Mouse (Mus musculus) midbrain, embryonic 11.5 days (tissue): ENCODE measurements around the gene Mrpl1. TPM values are rescaled to one million over a fixed set of nuclear protein-coding genes. Genes with fewer than 3 reads are reported as not detected.
A peak's percentile ranks its signal among the peaks of the same experiment; 100 is the strongest.

Experiments
- ATAC-seq: fragments of 200-750 bp; cut with Nextera tagmentation; 2 replicates; pipeline ENCODE4 v1.8.0; 2017; ENCODE audit warnings: moderate TSS enrichment, moderate library complexity; ENCODE audit not compliant: low FRiP score
- DNase-seq: peaks from one replicate; pipeline ENCODE4 v3.0.0; 2015; ENCODE audit warnings: low spot score; ENCODE audit errors: missing footprints
- H3K27ac ChIP-seq: fragments of 300-500 bp; sonication (generic); 2 replicates; pipeline ENCODE4 v1.5.1; 2014; ENCODE audit warnings: low read depth, low read length
- H3K27me3 ChIP-seq: fragments of 300-500 bp; sonication (generic); 2 replicates; pipeline ENCODE4 v1.6.1; 2014; ENCODE audit warnings: mild to moderate bottlenecking, low read length, moderate library complexity, mixed read lengths; ENCODE audit not compliant: control insufficient read depth, insufficient read depth
- H3K36me3 ChIP-seq: fragments of 300-500 bp; sonication (generic); 2 replicates; pipeline ENCODE4 v1.6.1; 2014; ENCODE audit warnings: mild to moderate bottlenecking, low read length, moderate library complexity, mixed read lengths; ENCODE audit not compliant: control insufficient read depth, insufficient read depth
- H3K4me1 ChIP-seq: fragments of 300-500 bp; sonication (generic); 2 replicates; pipeline ENCODE4 v1.6.1; 2014; ENCODE audit warnings: low read length; ENCODE audit not compliant: control insufficient read depth, insufficient read depth
- H3K4me2 ChIP-seq: fragments of 300-500 bp; sonication (generic); 2 replicates; pipeline ENCODE4 v1.6.1; 2014; ENCODE audit warnings: mild to moderate bottlenecking, moderate library complexity
- H3K4me3 ChIP-seq: fragments of 300-500 bp; sonication (generic); 2 replicates; pipeline ENCODE4 v1.5.1; 2014; ENCODE audit warnings: low read depth, low read length
- H3K9ac ChIP-seq: fragments of 300-500 bp; sonication (generic); 2 replicates; pipeline ENCODE4 v1.6.1; 2014; ENCODE audit warnings: low read length
- H3K9me3 ChIP-seq: fragments of 300-500 bp; sonication (generic); 2 replicates; pipeline ENCODE4 v1.6.1; 2016; ENCODE audit warnings: low read length; ENCODE audit not compliant: control insufficient read depth
- WGBS: fragments of 180-500 bp; shearing (Covaris S2); extraction: QIAGEN DNeasy Blood & Tissue Kit; methylation state at CpG from one replicate; pipeline ENCODE4 v1.1.7; 2014; 5-methylcytosine and 5-hydroxymethylcytosine counted together
- polyA plus RNA-seq: library from polyadenylated mRNA; unstranded; fragments of >200 nt; fragmentation: Nextera tagmentation; extraction: Ambion mirVana; gene quantifications from 2 replicates; pipeline ENCODE4 v1.2.1, GENCODE M21; 2014

The Mrpl1 gene
- polyA plus RNA-seq = 22.4 and 26.3 TPM in 2 replicates

GRCm38 (mm10) chr5:96209459-96209858 lies at the start of gene Mrpl1:
Gene Mrpl1, plus strand, starts transcription at chr5:96209493.
- H3K9me3 ChIP-seq = no peaks in the 10 kb centered on the region
- DNase-seq (peak; percentile 96), ATAC-seq (peak; percentile 75)
- no peak within 1 kb of the TSS for H3K27ac ChIP-seq
- no peaks in the 10 kb centered on the region for H3K27me3 ChIP-seq
- H3K4me1 ChIP-seq = peaks cover 3% of the 10 kb centered on the region
- no peaks in the 10 kb centered on the region for H3K36me3 ChIP-seq
- H3K9ac ChIP-seq = peak within 1 kb of the TSS; percentile 87
- H3K4me2 ChIP-seq = peak within 1 kb of the TSS; percentile 78
- peak within 1 kb of the TSS; percentile 77 for H3K4me3 ChIP-seq
- 2% methylated on average over 17 of the region's 17 CpGs for WGBS

GRCm38 (mm10) chr5:96160467-96161262 lies 48.6 kb upstream of the Mrpl1 start:
- under 1% methylated on average over 47 of the region's 50 CpGs for WGBS
- peak overlapping the region; percentile 90 for H3K9ac ChIP-seq
- H3K36me3 ChIP-seq = no peaks in the 10 kb centered on the region
- peaks cover 9% of the 10 kb centered on the region; the same call in 1 of the 2 replicates for H3K4me1 ChIP-seq
- H3K27ac ChIP-seq = peak overlapping the region; percentile 98
- no peaks in the 10 kb centered on the region for H3K27me3 ChIP-seq
- peak overlapping the region; percentile 85 for H3K4me2 ChIP-seq
- H3K4me3 ChIP-seq = peak overlapping the region; percentile 77
- DNase-seq = peak; percentile 93
- H3K9me3 ChIP-seq = no peaks in the 10 kb centered on the region
- peak; percentile 8; the same call in 1 of the 2 replicates for ATAC-seq

GRCm38 (mm10) chr5:96161263-96161577 lies 48.1 kb upstream of the Mrpl1 start:
- Histone ChIP-seq H3K9ac (peak overlapping the region; percentile 90), H3K36me3 (no peaks in the 10 kb centered on the region), H3K27me3 (no peaks in the 10 kb centered on the region), H3K4me2 (peak overlapping the region; percentile 85), H3K4me1 (peaks cover 9% of the 10 kb centered on the region; the same call in 1 of the 2 replicates), H3K27ac (peak overlapping the region; percentile 98), H3K9me3 (no peaks in the 10 kb centered on the region), H3K4me3 (peak overlapping the region; percentile 77)
- DNase-seq = no peak
- WGBS = under 1% methylated on average over 45 of the region's 45 CpGs
- ATAC-seq = peak; percentile 47

- H3K27me3 ChIP-seq = no peaks in the 10 kb centered on the region
- ATAC-seq = peak; percentile 71
- H3K9ac ChIP-seq = peak overlapping the region; percentile 90
- WGBS = 0% methylated on average over 69 of the region's 114 CpGs
- H3K4me3 ChIP-seq = peak overlapping the region; percentile 77
- H3K27ac ChIP-seq = peak overlapping the region; percentile 98
- H3K9me3 ChIP-seq = no peaks in the 10 kb centered on the region
- peak; percentile 96 for DNase-seq
- H3K4me2 ChIP-seq = peak overlapping the region; percentile 85
- H3K36me3 ChIP-seq = no peaks in the 10 kb centered on the region
- peaks cover 9% of the 10 kb centered on the region; the same call in 1 of the 2 replicates for H3K4me1 ChIP-seq
Observed at GRCm38 (mm10) chr5:96161578-96162398, 47.5 kb upstream of the Mrpl1 start.

- under 1% methylated on average over 56 of the region's 56 CpGs for WGBS
- no peaks in the 10 kb centered on the region for H3K36me3 ChIP-seq
- ATAC-seq (peak; percentile 92), DNase-seq (peak; percentile 99)
- H3K9ac ChIP-seq = peak overlapping the region; percentile 90
- peak overlapping the region; percentile 85 for H3K4me2 ChIP-seq
- H3K27ac ChIP-seq = peak overlapping the region; percentile 98
- peaks cover 9% of the 10 kb centered on the region; the same call in 1 of the 2 replicates for H3K4me1 ChIP-seq
- H3K9me3 ChIP-seq = no peaks in the 10 kb centered on the region
- H3K27me3 ChIP-seq = no peaks in the 10 kb centered on the region
- H3K4me3 ChIP-seq = peak overlapping the region; percentile 77
Observed at GRCm38 (mm10) chr5:96162399-96163331, 46.6 kb upstream of the Mrpl1 start.

- H3K27me3 ChIP-seq = no peaks in the 10 kb centered on the region
- H3K36me3 ChIP-seq = no peaks in the 10 kb centered on the region
- peak overlapping the region; percentile 85 for H3K4me2 ChIP-seq
- DNase-seq (no peak), ATAC-seq (no peak)
- no peak overlapping the region for H3K27ac ChIP-seq
- H3K9ac ChIP-seq = peak overlapping the region; percentile 72; the same call in 1 of the 2 replicates
- peaks cover 9% of the 10 kb centered on the region; the same call in 1 of the 2 replicates for H3K4me1 ChIP-seq
- no peaks in the 10 kb centered on the region for H3K9me3 ChIP-seq
- H3K4me3 ChIP-seq = peak overlapping the region; percentile 77
- 3% methylated on average over 1 of the region's 1 CpGs for WGBS
Observed at GRCm38 (mm10) chr5:96163396-96164020, 45.8 kb upstream of the Mrpl1 start.

GRCm38 (mm10) chr5:96164021-96164411 lies 45.3 kb upstream of the Mrpl1 start, which contains the start of gene Cnot6l:
Gene Cnot6l, minus strand, starts transcription at chr5:96164171.
- Histone ChIP-seq H3K9ac (peak within 1 kb of the TSS; percentile 72), H3K4me2 (peak within 1 kb of the TSS; percentile 85), H3K27ac (no peak within 1 kb of the TSS), H3K36me3 (no peaks in the 10 kb centered on the region), H3K4me1 (peaks cover 9% of the 10 kb centered on the region; the same call in 1 of the 2 replicates), H3K4me3 (peak within 1 kb of the TSS; percentile 77), H3K9me3 (no peaks in the 10 kb centered on the region), H3K27me3 (no peaks in the 10 kb centered on the region)
- ATAC-seq (no peak), DNase-seq (no peak)
- WGBS = 58% methylated on average over 5 of the region's 5 CpGs

GRCm38 (mm10) chr5:96166761-96167160 lies 42.5 kb upstream of the Mrpl1 start:
- Histone ChIP-seq H3K9me3 (no peaks in the 10 kb centered on the region), H3K27me3 (no peaks in the 10 kb centered on the region), H3K27ac (no peak overlapping the region), H3K9ac (no peak overlapping the region), H3K4me3 (no peak overlapping the region), H3K36me3 (no peaks in the 10 kb centered on the region), H3K4me2 (no peak overlapping the region), H3K4me1 (no peaks in the 10 kb centered on the region)
- 67% methylated on average over 2 of the region's 2 CpGs for WGBS
- no peak for DNase-seq
- ATAC-seq = no peak
